Mouse (Mus musculus) left cerebral cortex, adult 18-20 months (tissue): ENCODE data around the gene Cxcl1. TPM values are rescaled to one million over a fixed set of nuclear protein-coding genes. Genes with fewer than 3 reads are reported as not detected.
"Not testable (repeated sequence)": the region's sequence is repeated elsewhere in the genome, so short reads cannot be mapped to it uniquely, and the experiment has no call there.

Experiments used
- DNase-seq, 2 experiments: peaks; one replicate each; pipeline ENCODE4 v3.0.0; 2021 to 2022; ENCODE audit warnings: low spot score in 2 of 2, mixed read lengths in 1 of 2
- long read RNA-seq, 2 experiments: library from polyadenylated mRNA; stranded (forward); transcript quantifications; one replicate each; pipeline ENCODE4 v2.0.0; 2021
- total RNA-seq, 2 experiments: library from RNA; stranded (reverse); gene quantifications; 2 replicates each; pipeline ENCODE4 v1.2.3; 2021

Gene Cxcl1
- not detected for total RNA-seq
- long read RNA-seq, experiment 1, result 0 reads
- long read RNA-seq, experiment 2, result 0 reads

- DNase-seq, result no peak
Observed at GRCm38 (mm10) chr5:90890519-90891463, at the start of gene Cxcl1. Gene Cxcl1 (plus strand): TSS chr5:90891241.

GRCm38 (mm10) chr5:90843891-90844290 is 47.1 kb upstream of the Cxcl1 start:
- DNase-seq, result no peak

- DNase-seq, result not testable (repeated sequence)
Observed at GRCm38 (mm10) chr5:90850096-90850495, 40.9 kb upstream of the Cxcl1 start.

- not testable (repeated sequence) for DNase-seq
Observed at GRCm38 (mm10) chr5:90851391-90851790, 39.6 kb upstream of the Cxcl1 start.

- DNase-seq, result no peak
Observed at GRCm38 (mm10) chr5:90853206-90853605, 37.8 kb upstream of the Cxcl1 start.

- DNase-seq, result no peak
Observed at GRCm38 (mm10) chr5:90855308-90856230, 35.5 kb upstream of the Cxcl1 start.

DNA sequence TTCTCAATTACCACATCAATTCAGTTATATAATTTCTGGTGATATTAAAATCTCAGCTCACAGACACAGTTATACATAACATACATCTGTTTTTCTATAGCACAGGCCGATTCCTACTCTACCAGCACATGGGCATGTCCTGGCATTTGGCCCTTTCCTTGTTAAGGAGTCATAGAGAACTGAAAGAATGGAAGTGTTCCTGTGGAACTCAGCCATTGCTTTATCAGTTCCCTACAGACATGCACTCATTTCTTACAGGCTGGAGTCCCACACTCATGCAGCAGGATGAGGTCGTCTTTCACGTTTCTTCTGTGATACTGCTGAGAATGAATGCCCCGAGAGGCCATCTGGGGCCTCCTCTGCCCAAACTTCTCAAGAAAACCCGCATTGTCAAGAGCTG is 33.6 kb upstream of the Cxcl1 start:
- DNase-seq, result no peak

DNA sequence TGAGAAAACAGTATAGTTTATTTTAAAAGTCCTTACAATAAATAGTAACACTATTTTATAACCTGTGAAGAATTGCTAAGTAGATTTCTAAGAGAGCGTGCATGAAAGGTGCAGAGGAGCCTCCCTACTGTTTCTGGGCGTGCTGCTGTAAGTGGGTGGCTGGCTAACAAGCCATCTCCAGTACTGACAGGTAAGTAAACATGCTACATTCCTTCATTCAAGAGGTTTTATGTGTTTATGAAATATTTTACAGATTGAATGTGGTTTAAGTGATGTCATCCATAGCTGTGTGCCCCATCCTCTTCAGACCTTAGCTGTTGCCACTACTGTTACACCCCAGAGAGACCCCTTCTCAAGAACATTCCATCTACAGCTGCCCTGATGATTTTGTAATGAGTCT is 32.6 kb upstream of the Cxcl1 start:
- DNase-seq, result no peak

- DNase-seq, result no peak
Observed at GRCm38 (mm10) chr5:90859031-90859430, 32.0 kb upstream of the Cxcl1 start.

GRCm38 (mm10) chr5:90861876-90862375 is 29.1 kb upstream of the Cxcl1 start:
- no peak for DNase-seq

DNA sequence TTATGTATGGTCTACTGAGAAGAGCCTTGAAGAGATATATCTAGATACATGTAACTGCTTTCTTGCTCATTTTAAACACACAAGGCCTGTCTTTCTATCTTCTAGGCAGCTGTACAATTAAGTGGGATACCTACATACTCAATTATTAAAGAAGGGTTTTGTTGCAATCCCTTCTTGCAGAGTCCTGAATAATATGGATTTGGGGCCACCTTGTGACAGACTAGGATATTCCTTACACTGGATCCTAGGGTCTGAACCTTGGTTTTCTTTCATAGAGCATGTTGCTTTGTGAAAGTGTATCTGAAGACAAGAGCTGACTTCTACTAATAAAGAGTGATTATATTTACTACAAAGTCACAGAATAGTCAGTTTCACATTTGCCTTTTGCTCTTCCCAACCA is 24.3 kb upstream of the Cxcl1 start:
- no peak for DNase-seq

DNA sequence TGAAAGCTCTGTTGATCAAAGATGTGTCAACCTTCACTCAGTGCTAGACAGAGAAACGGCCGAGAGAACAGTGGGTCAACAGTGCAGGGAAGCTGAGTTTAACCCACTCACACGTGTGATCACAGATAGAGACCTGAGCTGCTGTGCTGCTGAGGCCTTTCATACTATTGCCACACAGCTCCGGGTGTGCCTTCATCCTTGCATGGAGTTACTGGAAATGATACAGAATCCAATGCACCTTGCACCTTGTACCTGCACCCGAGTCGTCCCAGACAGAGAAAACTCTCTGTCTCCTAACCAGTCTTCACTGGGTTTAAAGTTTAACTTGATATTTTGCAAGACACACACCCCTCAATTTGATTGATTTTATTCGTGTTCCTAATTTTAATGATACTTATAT is 18.7 kb upstream of the Cxcl1 start:
- no peak for DNase-seq

DNA sequence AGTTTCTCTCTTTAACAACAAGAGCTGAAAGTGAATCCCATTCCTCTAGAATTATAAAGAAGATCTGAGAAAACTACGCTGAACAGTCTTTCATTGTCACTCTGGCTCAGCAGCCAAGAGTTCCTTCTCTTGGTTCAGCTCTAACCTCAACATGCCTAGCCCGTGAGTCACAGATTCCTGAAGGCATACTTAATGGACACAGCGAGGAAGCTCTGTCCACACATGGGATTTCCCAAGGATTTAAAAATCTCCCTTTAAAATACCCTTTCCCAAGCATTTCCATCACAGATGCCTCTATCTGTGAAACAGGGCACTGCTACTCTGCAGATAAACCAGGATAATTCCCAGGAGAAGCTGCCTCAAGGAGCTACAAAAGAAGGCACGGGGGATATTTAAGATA is 15.0 kb upstream of the Cxcl1 start:
- DNase-seq, result no peak

DNA sequence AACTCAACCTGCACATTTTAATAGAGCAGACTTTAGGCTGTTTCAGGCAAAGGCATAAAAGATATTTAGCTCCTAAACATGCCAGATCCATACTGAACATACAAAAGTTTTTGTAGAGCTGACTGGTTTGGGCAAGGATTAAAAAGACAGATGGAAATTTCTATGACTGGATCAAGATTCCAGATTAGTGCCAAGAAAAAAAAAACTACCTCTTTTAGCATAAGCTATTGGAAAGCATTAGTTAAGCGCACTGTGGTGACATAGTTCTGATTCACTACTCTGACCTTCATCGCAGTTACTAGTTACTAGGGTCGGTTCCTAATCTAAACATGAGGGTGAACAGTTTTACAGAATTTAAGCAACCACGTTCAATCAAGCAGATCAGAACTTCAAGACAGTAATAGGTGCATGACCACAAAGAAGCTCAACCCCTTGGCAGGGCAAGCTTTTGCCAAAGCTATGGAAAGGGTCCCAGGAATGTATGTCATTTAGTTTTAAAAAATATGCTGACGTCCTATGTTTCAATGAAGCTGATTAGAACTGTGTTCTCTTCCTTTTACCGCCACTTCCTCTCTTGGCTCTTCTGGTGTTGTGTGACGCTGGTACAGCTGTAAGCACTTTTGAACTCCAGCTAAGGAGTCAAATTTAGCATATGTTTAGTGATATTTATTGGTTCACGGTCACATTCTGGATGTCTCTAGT is 14.4 kb upstream of the Cxcl1 start:
- no peak for DNase-seq

DNA sequence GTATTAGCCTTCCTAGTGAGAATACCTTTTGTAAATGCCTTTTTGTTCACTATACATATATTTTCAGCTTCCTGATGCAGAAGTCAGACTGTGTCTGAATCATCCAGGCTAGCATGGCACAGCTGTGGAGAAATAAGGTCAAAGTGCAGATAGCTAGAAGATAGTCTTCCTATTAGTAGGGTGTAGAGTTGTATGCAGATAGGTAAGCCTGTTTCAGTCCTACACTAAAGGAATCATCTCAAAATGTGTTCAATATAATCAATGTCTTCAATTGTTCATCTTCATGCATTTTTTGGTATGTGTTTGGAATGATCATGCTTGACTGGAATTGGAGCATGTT is 13.9 kb upstream of the Cxcl1 start:
- no peak for DNase-seq

DNA sequence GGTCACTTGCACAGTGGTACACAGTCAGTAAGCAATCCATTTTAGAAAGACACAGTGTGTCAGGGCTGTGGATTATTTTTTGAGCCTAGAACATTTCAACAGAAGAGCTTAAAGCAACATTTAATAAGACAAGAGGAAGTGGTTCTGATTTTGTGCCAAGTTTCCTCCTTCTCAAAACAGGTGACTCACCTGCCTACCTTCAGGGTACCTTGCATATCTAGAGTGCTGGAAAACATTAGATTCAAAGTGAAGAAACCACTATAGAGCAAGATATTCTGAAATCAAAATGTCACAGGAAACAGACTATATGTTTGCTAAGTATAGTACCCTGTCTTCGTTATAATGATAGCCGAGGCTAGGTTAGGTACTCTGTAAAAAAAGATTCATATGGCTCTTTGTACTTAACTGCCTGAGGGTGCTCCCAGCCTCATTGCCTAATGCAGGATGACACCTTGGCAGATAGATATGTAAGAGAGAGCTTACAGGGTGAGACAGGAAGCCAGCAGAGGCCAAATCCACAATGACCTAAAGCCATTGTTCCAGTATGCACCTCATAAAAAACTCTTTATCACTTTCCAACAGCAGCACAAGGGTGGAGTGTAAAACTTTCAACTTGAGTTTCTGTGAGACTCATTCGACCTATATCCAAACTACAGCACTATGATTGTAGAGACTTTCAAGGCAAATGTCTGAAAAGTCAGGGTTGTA is 11.6 kb upstream of the Cxcl1 start:
- DNase-seq, result no peak

- no peak for DNase-seq
Observed at GRCm38 (mm10) chr5:90880335-90880850, 10.6 kb upstream of the Cxcl1 start.

GRCm38 (mm10) chr5:90881021-90881420 is 10.0 kb upstream of the Cxcl1 start:
- DNase-seq, result no peak

GRCm38 (mm10) chr5:90881682-90882081 is 9.4 kb upstream of the Cxcl1 start:
- no peak for DNase-seq

DNA sequence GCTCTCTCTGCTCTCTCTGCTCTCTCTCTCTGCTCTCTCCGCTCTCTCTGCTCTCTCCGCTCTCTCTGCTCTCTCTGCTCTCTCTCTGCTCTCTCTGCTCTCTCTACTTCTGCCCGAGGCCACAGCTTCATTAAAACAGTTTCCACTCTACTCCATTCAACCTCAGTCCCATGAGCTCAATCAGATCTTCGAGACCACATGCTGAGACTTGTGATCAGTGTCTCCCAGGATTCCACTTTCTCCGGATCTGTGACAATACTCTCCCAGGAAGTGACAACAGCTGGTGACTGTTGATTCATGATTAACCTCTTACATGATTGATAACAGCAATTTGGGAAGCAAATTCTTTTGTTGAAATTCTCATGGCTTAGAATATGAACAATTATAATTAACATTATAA is 8.9 kb upstream of the Cxcl1 start:
- no peak for DNase-seq
